Mouse (Mus musculus): ENCODE results near the gene Lpp. TPM values are rescaled to one million over a fixed set of nuclear protein-coding genes. Genes with fewer than 3 reads are reported as not detected.

Lpp gene
- polyA plus RNA-seq, 1 experiment from 2014 or later, result 10.3 TPM

GRCm38 (mm10) chr16:24628779-24629178 lies 235.5 kb downstream of the Lpp start:
- H3K27me3 ChIP-seq (ENCODE audit: control insufficient read depth, insufficient read depth, low read depth, low read length), result no peaks in the 10 kb centered on the region
- H3K4me2 ChIP-seq (ENCODE audit: low read depth, low read length), result no peak overlapping the region
- no peaks in the 10 kb centered on the region; the same call in 1 of the 2 replicates for H3K4me1 ChIP-seq (ENCODE audit: control insufficient read depth, low read depth, low read length)
- H3K9me3 ChIP-seq (replicated peaks; ENCODE audit: control insufficient read depth, low read length), result no peaks in the 10 kb centered on the region
- no peak overlapping the region for H3K4me3 ChIP-seq (ENCODE audit: low read depth, low read length)
- H3K36me3 ChIP-seq (ENCODE audit: control insufficient read depth, insufficient read depth), result no peaks in the 10 kb centered on the region
- H3K9ac ChIP-seq (ENCODE audit: low read depth, low read length), result no peak overlapping the region
- WGBS (ENCODE audit: insufficient replicate concordance), result 54% methylated on average over 1 of the region's 1 CpGs
- ATAC-seq (ENCODE audit: low read depth), result no peak
- no peak overlapping the region for H3K27ac ChIP-seq (ENCODE audit: low read length)

DNA sequence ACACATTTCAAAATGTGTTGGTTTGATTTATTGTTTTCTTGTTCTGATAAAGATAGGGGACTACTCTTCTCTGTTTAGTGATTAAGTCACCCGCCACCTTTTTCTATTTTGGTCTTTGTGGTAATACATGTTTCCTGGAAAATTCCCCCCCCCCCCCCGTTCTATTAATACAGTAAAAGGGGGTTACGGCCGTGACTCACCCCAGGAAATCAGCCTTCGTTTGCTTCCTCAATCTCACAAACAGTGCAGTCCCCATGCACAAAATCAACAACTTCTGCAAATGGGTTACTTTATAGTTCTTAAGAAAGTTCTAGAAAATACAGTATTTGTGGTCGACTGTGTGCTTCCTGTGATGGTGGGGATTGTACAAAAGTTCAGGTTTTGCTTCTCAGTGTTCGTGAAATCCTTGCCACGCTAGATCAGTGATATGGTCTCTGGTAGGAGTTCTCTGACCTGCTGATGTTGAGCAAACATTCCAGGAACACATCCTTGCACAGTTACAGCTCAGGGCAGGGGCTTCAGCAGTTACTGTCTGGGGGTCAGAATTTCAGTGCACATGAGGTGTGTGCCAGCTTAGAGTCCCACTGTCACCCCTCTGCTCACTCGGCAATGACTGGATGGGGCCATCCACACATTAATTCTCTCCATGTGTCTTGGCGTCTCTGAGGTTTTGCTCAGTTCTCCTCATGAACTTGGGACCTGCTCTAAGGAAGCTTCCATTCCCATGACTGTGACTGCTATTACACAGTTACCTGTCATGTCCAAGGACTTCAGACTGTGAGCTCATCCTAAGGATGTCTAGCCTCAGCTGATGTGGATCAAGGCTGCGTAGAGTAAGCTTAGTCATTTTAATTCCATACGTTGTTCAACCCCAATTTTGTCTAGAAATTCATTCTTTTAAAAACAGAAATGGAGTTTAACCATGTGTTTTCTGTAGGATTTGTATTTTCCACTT lies 236.2 kb downstream of the Lpp start:
- no peak overlapping the region for H3K9ac ChIP-seq (ENCODE audit: low read depth, low read length)
- H3K9me3 ChIP-seq (replicated peaks; ENCODE audit: control insufficient read depth, low read length), result no peaks in the 10 kb centered on the region
- H3K27me3 ChIP-seq (ENCODE audit: control insufficient read depth, insufficient read depth, low read depth, low read length), result no peaks in the 10 kb centered on the region
- ATAC-seq (ENCODE audit: low read depth), result peak; percentile 21; the same call in 1 of the 2 replicates
- H3K4me2 ChIP-seq (ENCODE audit: low read depth, low read length), result no peak overlapping the region
- no peaks in the 10 kb centered on the region; the same call in 1 of the 2 replicates for H3K4me1 ChIP-seq (ENCODE audit: control insufficient read depth, low read depth, low read length)
- H3K4me3 ChIP-seq (ENCODE audit: low read depth, low read length), result no peak overlapping the region
- H3K36me3 ChIP-seq (ENCODE audit: control insufficient read depth, insufficient read depth), result no peaks in the 10 kb centered on the region
- WGBS (ENCODE audit: insufficient replicate concordance), result 21% methylated on average over 12 of the region's 12 CpGs
- peak overlapping the region; percentile 10; the same call in 1 of the 2 replicates for H3K27ac ChIP-seq (ENCODE audit: low read length)

- H3K9me3 ChIP-seq (replicated peaks; ENCODE audit: control insufficient read depth, low read length), result no peaks in the 10 kb centered on the region
- H3K9ac ChIP-seq (ENCODE audit: low read depth, low read length), result no peak overlapping the region
- no peaks in the 10 kb centered on the region for H3K27me3 ChIP-seq (ENCODE audit: control insufficient read depth, insufficient read depth, low read depth, low read length)
- H3K36me3 ChIP-seq (ENCODE audit: control insufficient read depth, insufficient read depth), result no peaks in the 10 kb centered on the region
- H3K27ac ChIP-seq (ENCODE audit: low read length), result no peak overlapping the region
- no peaks in the 10 kb centered on the region; the same call in 1 of the 2 replicates for H3K4me1 ChIP-seq (ENCODE audit: control insufficient read depth, low read depth, low read length)
- no peak for ATAC-seq (ENCODE audit: low read depth)
- 66% methylated on average over 7 of the region's 7 CpGs for WGBS (ENCODE audit: insufficient replicate concordance)
- H3K4me2 ChIP-seq (ENCODE audit: low read depth, low read length), result no peak overlapping the region
- no peak overlapping the region for H3K4me3 ChIP-seq (ENCODE audit: low read depth, low read length)
These were observed 242.1 kb downstream of the Lpp start for GRCm38 (mm10) chr16:24635381-24635919.

- H3K4me2 ChIP-seq (ENCODE audit: low read depth, low read length), result no peak overlapping the region
- no peak overlapping the region for H3K4me3 ChIP-seq (ENCODE audit: low read depth, low read length)
- H3K27me3 ChIP-seq (ENCODE audit: control insufficient read depth, insufficient read depth, low read depth, low read length), result no peaks in the 10 kb centered on the region
- no peaks in the 10 kb centered on the region; the same call in none of the 2 replicates for H3K4me1 ChIP-seq (ENCODE audit: control insufficient read depth, low read depth, low read length)
- no peak for ATAC-seq (ENCODE audit: low read depth)
- no peak overlapping the region for H3K9ac ChIP-seq (ENCODE audit: low read depth, low read length)
- H3K9me3 ChIP-seq (replicated peaks; ENCODE audit: control insufficient read depth, low read length), result no peaks in the 10 kb centered on the region
- H3K27ac ChIP-seq (ENCODE audit: low read length), result no peak overlapping the region
- H3K36me3 ChIP-seq (ENCODE audit: control insufficient read depth, insufficient read depth), result no peaks in the 10 kb centered on the region
- 57% methylated on average over 2 of the region's 2 CpGs for WGBS (ENCODE audit: insufficient replicate concordance)
These were observed 243.6 kb downstream of the Lpp start for GRCm38 (mm10) chr16:24636894-24637293.

DNA sequence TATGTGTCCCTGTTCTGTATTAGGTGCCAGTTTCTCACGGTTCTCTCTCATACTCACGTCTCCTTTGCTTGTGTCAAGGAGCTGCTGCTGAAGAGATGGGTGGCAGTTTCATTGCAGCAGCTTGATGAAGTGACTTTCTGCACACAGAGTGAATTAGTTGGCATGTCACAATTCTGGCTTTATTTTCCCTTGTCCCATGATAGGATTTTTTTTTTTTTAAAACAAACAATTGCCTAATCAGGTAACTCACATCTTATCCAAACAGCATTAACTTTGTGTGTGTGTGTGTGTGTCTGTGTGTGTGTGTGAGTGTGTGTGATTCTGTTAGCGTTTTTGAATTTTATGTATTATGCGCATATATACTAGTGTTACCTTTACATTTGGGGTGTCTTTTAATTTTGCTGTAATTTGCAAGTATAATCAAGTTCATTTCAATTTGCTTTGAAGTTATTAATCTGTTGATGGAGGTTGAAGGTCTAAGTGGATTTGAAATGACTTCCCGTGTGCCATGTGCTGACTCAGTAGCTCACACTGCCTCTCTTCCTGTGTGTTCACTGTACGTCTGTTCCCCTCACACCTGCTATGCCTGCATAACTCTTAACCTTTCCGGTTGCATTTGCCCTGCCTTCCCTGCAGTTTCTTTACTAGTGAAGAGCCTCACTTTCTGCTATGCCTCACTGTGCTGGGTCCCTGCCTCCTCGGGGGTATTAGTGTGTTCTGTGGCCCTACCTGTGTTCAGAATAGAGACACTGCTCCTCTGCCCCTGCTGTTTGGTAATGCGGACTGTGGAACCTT lies 247.9 kb downstream of the Lpp start:
- H3K4me1 ChIP-seq (ENCODE audit: control insufficient read depth, low read depth, low read length), result no peaks in the 10 kb centered on the region; the same call in none of the 2 replicates
- no peak overlapping the region for H3K27ac ChIP-seq (ENCODE audit: low read length)
- H3K27me3 ChIP-seq (ENCODE audit: control insufficient read depth, insufficient read depth, low read depth, low read length), result no peaks in the 10 kb centered on the region
- no peaks in the 10 kb centered on the region for H3K36me3 ChIP-seq (ENCODE audit: control insufficient read depth, insufficient read depth)
- no peak for ATAC-seq (ENCODE audit: low read depth)
- no peaks in the 10 kb centered on the region for H3K9me3 ChIP-seq (replicated peaks; ENCODE audit: control insufficient read depth, low read length)
- WGBS (ENCODE audit: insufficient replicate concordance), result 52% methylated on average over 9 of the region's 9 CpGs
- no peak overlapping the region for H3K4me3 ChIP-seq (ENCODE audit: low read depth, low read length)
- H3K9ac ChIP-seq (ENCODE audit: low read depth, low read length), result no peak overlapping the region
- no peak overlapping the region for H3K4me2 ChIP-seq (ENCODE audit: low read depth, low read length)

DNA sequence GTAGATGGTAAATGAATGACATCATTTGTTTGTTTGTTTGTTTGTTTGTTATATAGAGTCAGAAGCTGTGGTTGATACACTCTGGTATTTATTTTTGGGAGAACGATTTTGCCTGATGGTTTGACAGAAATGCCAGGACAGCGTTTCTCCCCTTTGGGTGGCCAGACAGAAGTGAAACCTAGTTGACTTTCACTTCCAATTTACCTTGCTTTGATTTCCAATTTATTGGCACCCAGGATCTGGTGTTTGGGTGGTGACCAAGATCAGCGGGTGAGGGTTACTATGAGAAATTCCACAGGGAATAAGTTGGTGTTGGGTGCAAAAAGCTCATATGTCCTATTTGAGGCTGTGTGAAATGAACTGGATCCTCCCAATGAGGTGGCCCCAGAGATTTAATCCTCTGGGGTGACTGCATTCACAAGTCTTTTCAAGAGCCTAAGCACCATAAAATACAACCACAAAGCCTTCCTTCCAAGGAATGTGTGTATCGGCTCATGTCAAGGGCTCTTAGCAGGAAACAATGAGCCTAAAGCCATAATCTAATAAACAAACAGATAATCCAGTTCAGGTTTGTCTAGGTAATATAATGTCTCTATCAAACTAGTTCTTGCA lies 249.8 kb downstream of the Lpp start:
- no peak for ATAC-seq (ENCODE audit: low read depth)
- Histone ChIP-seq H3K27me3 (ENCODE audit: control insufficient read depth, insufficient read depth, low read depth, low read length) (no peaks in the 10 kb centered on the region), H3K4me1 (ENCODE audit: control insufficient read depth, low read depth, low read length) (no peaks in the 10 kb centered on the region; the same call in none of the 2 replicates), H3K4me3 (ENCODE audit: low read depth, low read length) (no peak overlapping the region), H3K4me2 (ENCODE audit: low read depth, low read length) (no peak overlapping the region), H3K9ac (ENCODE audit: low read depth, low read length) (no peak overlapping the region), H3K27ac (ENCODE audit: low read length) (no peak overlapping the region), H3K9me3 (replicated peaks; ENCODE audit: control insufficient read depth, low read length) (no peaks in the 10 kb centered on the region), H3K36me3 (ENCODE audit: control insufficient read depth, insufficient read depth) (no peaks in the 10 kb centered on the region)
- 67% methylated on average over 4 of the region's 4 CpGs for WGBS (ENCODE audit: insufficient replicate concordance)

DNA sequence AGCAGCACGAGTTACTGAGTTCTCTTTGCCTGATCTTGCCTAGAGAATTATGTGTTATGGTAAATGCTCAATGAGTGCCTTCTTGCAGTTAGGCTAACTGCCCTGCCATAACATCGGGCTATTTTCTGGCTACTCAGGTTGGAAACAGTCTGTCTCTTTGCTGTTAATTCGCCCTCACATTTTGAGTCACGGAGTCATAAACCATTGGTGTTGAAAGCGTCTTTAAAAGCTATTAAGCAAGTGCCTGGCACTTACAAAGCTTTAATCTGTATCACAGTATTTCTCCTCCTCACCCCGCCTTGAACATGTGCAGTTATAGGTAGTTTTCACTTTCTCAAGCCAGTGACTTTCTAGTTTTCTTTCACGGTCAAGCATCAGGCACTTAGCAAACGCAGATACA lies 250.8 kb downstream of the Lpp start:
- no peaks in the 10 kb centered on the region; the same call in none of the 2 replicates for H3K4me1 ChIP-seq (ENCODE audit: control insufficient read depth, low read depth, low read length)
- no peaks in the 10 kb centered on the region for H3K9me3 ChIP-seq (replicated peaks; ENCODE audit: control insufficient read depth, low read length)
- no peaks in the 10 kb centered on the region for H3K27me3 ChIP-seq (ENCODE audit: control insufficient read depth, insufficient read depth, low read depth, low read length)
- H3K27ac ChIP-seq (ENCODE audit: low read length), result no peak overlapping the region
- no peak overlapping the region for H3K9ac ChIP-seq (ENCODE audit: low read depth, low read length)
- no peak overlapping the region for H3K4me2 ChIP-seq (ENCODE audit: low read depth, low read length)
- no peak for ATAC-seq (ENCODE audit: low read depth)
- no peaks in the 10 kb centered on the region for H3K36me3 ChIP-seq (ENCODE audit: control insufficient read depth, insufficient read depth)
- 68% methylated on average over 8 of the region's 8 CpGs for WGBS (ENCODE audit: insufficient replicate concordance)
- no peak overlapping the region for H3K4me3 ChIP-seq (ENCODE audit: low read depth, low read length)

- Histone ChIP-seq H3K27ac (ENCODE audit: low read length) (no peak overlapping the region), H3K4me3 (ENCODE audit: low read depth, low read length) (no peak overlapping the region), H3K9ac (ENCODE audit: low read depth, low read length) (no peak overlapping the region), H3K9me3 (replicated peaks; ENCODE audit: control insufficient read depth, low read length) (no peaks in the 10 kb centered on the region), H3K4me1 (ENCODE audit: control insufficient read depth, low read depth, low read length) (no peaks in the 10 kb centered on the region; the same call in none of the 2 replicates), H3K4me2 (ENCODE audit: low read depth, low read length) (no peak overlapping the region), H3K36me3 (ENCODE audit: control insufficient read depth, insufficient read depth) (no peaks in the 10 kb centered on the region), H3K27me3 (ENCODE audit: control insufficient read depth, insufficient read depth, low read depth, low read length) (no peaks in the 10 kb centered on the region)
- 55% methylated on average over 4 of the region's 4 CpGs for WGBS (ENCODE audit: insufficient replicate concordance)
- no peak for ATAC-seq (ENCODE audit: low read depth)
These were observed 251.6 kb downstream of the Lpp start for GRCm38 (mm10) chr16:24644760-24645406.
